Mouse (Mus musculus) liver, postnatal 0 days (tissue): ENCODE results near the gene Krtap9-5. TPM values are rescaled to one million over a fixed set of nuclear protein-coding genes. Genes with fewer than 3 reads are reported as not detected.

ENCODE experiments used
- ATAC-seq: fragments of 200-750 bp; cut with Nextera tagmentation; 2 replicates; pipeline ENCODE4 v1.8.0; 2017; ENCODE audit warnings: mild to moderate bottlenecking, moderate library complexity
- DNase-seq: peaks from one replicate; pipeline ENCODE4 v3.0.0-alpha.2; 2016
- H3K27ac ChIP-seq: fragments of 300-500 bp; sonication (generic); 2 replicates; pipeline ENCODE4 v1.5.1; 2014; ENCODE audit warnings: antibody characterized with exemption, moderate library complexity, mild to moderate bottlenecking, low read depth
- H3K27me3 ChIP-seq: fragments of 300-500 bp; sonication (generic); 2 replicates; pipeline ENCODE4 v1.6.1; 2014; ENCODE audit warnings: low read length, control low read depth, mixed read lengths; ENCODE audit not compliant: insufficient read depth
- H3K36me3 ChIP-seq: fragments of 300-500 bp; sonication (generic); replicated peaks from 2 replicates; pipeline ENCODE4 v1.6.1; 2014; ENCODE audit warnings: mild to moderate bottlenecking, control low read depth, low read length, moderate library complexity, mixed read lengths; ENCODE audit not compliant: insufficient read depth
- H3K4me1 ChIP-seq: fragments of 300-500 bp; sonication (generic); 2 replicates; pipeline ENCODE4 v1.6.1; 2014; ENCODE audit warnings: antibody characterized with exemption, mild to moderate bottlenecking, control low read depth; ENCODE audit not compliant: insufficient read depth
- H3K4me2 ChIP-seq: fragments of 300-500 bp; sonication (generic); 2 replicates; pipeline ENCODE4 v1.6.1; 2014; ENCODE audit warnings: low read depth, mild to moderate bottlenecking, low read length, moderate library complexity, mixed read lengths
- H3K4me3 ChIP-seq: fragments of 300-500 bp; sonication (generic); 2 replicates; pipeline ENCODE4 v1.5.1; 2014; ENCODE audit warnings: low read depth, low read length
- H3K9ac ChIP-seq: fragments of 300-500 bp; sonication (generic); replicated peaks from 2 replicates; pipeline ENCODE4 v1.6.1; 2014; ENCODE audit warnings: mild to moderate bottlenecking, moderate library complexity
- H3K9me3 ChIP-seq: fragments of 300-500 bp; sonication (generic); 2 replicates; pipeline ENCODE4 v1.6.1; 2016; ENCODE audit warnings: mild to moderate bottlenecking, control low read depth, low read length, mixed read lengths
- CTCF ChIP-seq: sonication (generic); IDR thresholded peaks from 2 replicates; pipeline ENCODE4 v1.5.1; 2016; ENCODE audit warnings: antibody characterized with exemption, low read depth
- EP300 ChIP-seq: IDR thresholded peaks from 2 replicates; pipeline ENCODE4 v1.6.1; 2016; ENCODE audit warnings: antibody characterized with exemption, low read depth, mild to moderate bottlenecking
- WGBS: fragments of 180-500 bp; shearing (Covaris S2); extraction: QIAGEN DNeasy Blood & Tissue Kit; methylation state at CpG from one replicate; pipeline ENCODE4 v1.1.7; 2014; ENCODE audit not compliant: insufficient replicate concordance; 5-methylcytosine and 5-hydroxymethylcytosine counted together
- polyA plus RNA-seq: library from polyadenylated mRNA; unstranded; fragments of >200 nt; fragmentation: Nextera tagmentation; extraction: Ambion mirVana; gene quantifications from 2 replicates; pipeline ENCODE4 v1.2.1, GENCODE M21; 2015

The Krtap9-5 gene
- not detected in 2 replicates for polyA plus RNA-seq

GRCm38 (mm10) chr11:99948175-99948574, at the start of gene Krtap9-5:
Gene Krtap9-5, plus strand, starts transcription at chr11:99948475.
- ATAC-seq (no peak), DNase-seq (no peak)
- Histone ChIP-seq H3K27ac (no peak within 1 kb of the TSS), H3K27me3 (no peaks in the 10 kb centered on the region), H3K4me2 (no peak within 1 kb of the TSS), H3K36me3 (no peaks in the 10 kb centered on the region), H3K9ac (no peak within 1 kb of the TSS), H3K4me3 (no peak within 1 kb of the TSS), H3K9me3 (no peaks in the 10 kb centered on the region), H3K4me1 (no peaks in the 10 kb centered on the region)
- TF ChIP-seq EP300 (no peak), CTCF (no peak)
- 69% methylated on average over 2 of the region's 2 CpGs for whole genome bisulfite sequencing

- Histone ChIP-seq H3K9ac (no peak within 1 kb of the TSS), H3K36me3 (no peaks in the 10 kb centered on the region), H3K4me1 (no peaks in the 10 kb centered on the region), H3K4me2 (no peak within 1 kb of the TSS), H3K4me3 (no peak within 1 kb of the TSS), H3K27ac (no peak within 1 kb of the TSS), H3K27me3 (no peaks in the 10 kb centered on the region), H3K9me3 (no peaks in the 10 kb centered on the region)
- WGBS = 66% methylated on average over 2 of the region's 2 CpGs
- DNase-seq (no peak), ATAC-seq (no peak)
- no peak for TF ChIP-seq EP300
- no peak for TF ChIP-seq CTCF
Observed at GRCm38 (mm10) chr11:99907620-99908019, 40.7 kb upstream of the Krtap9-5 start, which contains the start of gene Krtap31-1. Gene Krtap31-1, plus strand, starts transcription at chr11:99907920.

- Histone ChIP-seq H3K4me1 (no peaks in the 10 kb centered on the region), H3K4me3 (no peak within 1 kb of the TSS), H3K36me3 (no peaks in the 10 kb centered on the region), H3K9ac (no peak within 1 kb of the TSS), H3K27ac (no peak within 1 kb of the TSS), H3K9me3 (no peaks in the 10 kb centered on the region), H3K27me3 (no peaks in the 10 kb centered on the region), H3K4me2 (no peak within 1 kb of the TSS)
- no peak for DNase-seq
- WGBS = 76% methylated on average over 3 of the region's 3 CpGs
- TF ChIP-seq CTCF (no peak), EP300 (no peak)
- no peak for ATAC-seq
Observed at GRCm38 (mm10) chr11:99914451-99914850, 33.8 kb upstream of the Krtap9-5 start, which contains the start of gene Gm11565. Gene Gm11565, plus strand, starts transcription at chr11:99914751.

GRCm38 (mm10) chr11:99935991-99936390, 12.3 kb upstream of the Krtap9-5 start, which contains the start of gene Krtap31-2:
Gene Krtap31-2, plus strand, starts transcription at chr11:99936291.
- 70% methylated on average over 1 of the region's 1 CpGs for WGBS
- TF ChIP-seq EP300 = no peak
- TF ChIP-seq CTCF = no peak
- H3K27ac ChIP-seq = no peak within 1 kb of the TSS
- DNase-seq = no peak
- H3K4me3 ChIP-seq = no peak within 1 kb of the TSS
- H3K9me3 ChIP-seq = no peaks in the 10 kb centered on the region
- no peaks in the 10 kb centered on the region for H3K4me1 ChIP-seq
- H3K36me3 ChIP-seq = no peaks in the 10 kb centered on the region
- ATAC-seq = no peak
- 0 out of 2 replicates have a peak, but pooled peaks cover 4% of the 10 kb centered on the region for H3K27me3 ChIP-seq
- H3K4me2 ChIP-seq = no peak within 1 kb of the TSS
- no peak within 1 kb of the TSS for H3K9ac ChIP-seq

GRCm38 (mm10) chr11:99937751-99938264, 10.5 kb upstream of the Krtap9-5 start:
- Histone ChIP-seq H3K4me1 (no peaks in the 10 kb centered on the region), H3K27me3 (no peaks in the 10 kb centered on the region)
- WGBS = 77% methylated on average over 9 of the region's 9 CpGs

GRCm38 (mm10) chr11:99964213-99964612, 15.9 kb downstream of the Krtap9-5 start:
- DNase-seq (no peak), ATAC-seq (no peak)
- Histone ChIP-seq H3K4me2 (no peak overlapping the region), H3K4me3 (no peak overlapping the region), H3K9me3 (no peaks in the 10 kb centered on the region), H3K27ac (no peak overlapping the region), H3K27me3 (no peaks in the 10 kb centered on the region), H3K36me3 (no peaks in the 10 kb centered on the region), H3K4me1 (no peaks in the 10 kb centered on the region), H3K9ac (no peak overlapping the region)
- 56% methylated on average over 6 of the region's 6 CpGs for WGBS
- no peak for TF ChIP-seq EP300

More at GRCm38 (mm10) chr11:99937751-99938264, 10.5 kb upstream of the Krtap9-5 start:
- Histone ChIP-seq H3K27ac (no peak overlapping the region), H3K4me2 (no peak overlapping the region), H3K9ac (no peak overlapping the region), H3K9me3 (no peaks in the 10 kb centered on the region), H3K4me3 (no peak overlapping the region), H3K36me3 (no peaks in the 10 kb centered on the region)
- DNase-seq (no peak), ATAC-seq (no peak)
- TF ChIP-seq EP300 (no peak), CTCF (no peak)
